Mouse (Mus musculus): Measurements from ENCODE around the gene Ctcf. TPM values are rescaled to one million over a fixed set of nuclear protein-coding genes. Genes with fewer than 3 reads are reported as not detected.

Gene Ctcf
- polyA plus RNA-seq, 1 experiment from 2014 or later, result 42.2 TPM

DNA sequence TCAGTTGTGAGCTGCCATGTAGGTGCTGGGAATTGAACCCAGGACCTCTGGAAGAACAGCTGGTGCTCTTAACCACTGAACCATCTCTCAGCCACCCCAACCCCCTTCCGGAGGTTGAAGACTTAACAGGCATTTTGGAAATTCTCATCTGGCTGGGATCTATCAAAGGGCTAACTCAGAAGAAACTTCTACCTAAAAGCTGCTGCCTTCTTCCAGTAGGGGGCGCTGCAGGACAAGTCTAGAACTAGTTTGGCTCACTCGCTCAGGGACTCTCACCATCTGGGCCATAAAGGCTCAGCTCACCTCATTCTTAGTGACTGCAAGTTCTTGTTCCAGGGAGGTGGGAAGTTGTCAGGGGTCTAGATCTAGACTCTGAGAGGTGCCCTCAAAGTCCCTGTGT lies 77.8 kb downstream of the Ctcf start:
- Histone ChIP-seq H3K27me3 (replicated peaks; ENCODE audit: control insufficient read depth, insufficient read depth, low read length) (no peaks in the 10 kb centered on the region), H3K9ac (ENCODE audit: low read depth, low read length) (no peak overlapping the region), H3K4me1 (replicated peaks; ENCODE audit: control insufficient read depth, insufficient read depth, low read length) (no peaks in the 10 kb centered on the region), H3K27ac (ENCODE audit: low read depth, low read length) (no peak overlapping the region), H3K9me3 (ENCODE audit: control insufficient read depth) (no peaks in the 10 kb centered on the region), H3K36me3 (ENCODE audit: control insufficient read depth, insufficient read depth) (no peaks in the 10 kb centered on the region; the same call in 1 of the 2 replicates), H3K4me3 (ENCODE audit: low read depth, low read length) (no peak overlapping the region), H3K4me2 (replicated peaks; ENCODE audit: low read depth) (no peak overlapping the region)
- peak; percentile 92 for TF ChIP-seq CTCF (IDR thresholded peaks at IDR 0.05; ENCODE audit: low read depth)
- peak; percentile 65; the same call in 1 of the 2 replicates for ATAC-seq
- WGBS, result 4% methylated on average over 3 of the region's 3 CpGs

DNA sequence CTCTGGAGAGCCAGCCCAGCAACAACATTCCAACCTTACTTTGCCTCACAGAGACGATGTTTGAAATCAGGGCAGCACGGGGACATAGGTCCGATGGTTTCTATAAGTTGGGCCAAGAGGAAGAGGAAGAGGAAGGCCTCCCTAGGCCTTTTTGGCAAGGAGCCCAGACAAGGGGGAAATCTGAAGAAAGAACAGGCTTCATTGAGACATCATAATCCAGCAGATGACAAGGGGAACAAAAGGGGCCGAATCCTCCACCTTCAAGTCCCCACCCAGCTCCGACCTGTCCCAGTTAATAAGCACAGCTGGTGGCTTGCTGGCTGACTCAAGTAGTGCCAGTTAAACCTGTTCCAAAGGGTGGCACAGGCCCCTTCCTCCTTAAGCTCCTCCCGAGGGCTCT lies 78.7 kb downstream of the Ctcf start:
- no peak overlapping the region for H3K27ac ChIP-seq (ENCODE audit: low read depth, low read length)
- 72% methylated on average over 6 of the region's 6 CpGs for WGBS
- TF ChIP-seq CTCF (IDR thresholded peaks at IDR 0.05; ENCODE audit: low read depth), result no peak
- ATAC-seq, result no peak
- H3K9ac ChIP-seq (ENCODE audit: low read depth, low read length), result no peak overlapping the region
- H3K9me3 ChIP-seq (ENCODE audit: control insufficient read depth), result no peaks in the 10 kb centered on the region
- 0 out of 2 replicates have a peak, but pooled peaks cover 2% of the 10 kb centered on the region for H3K27me3 ChIP-seq (replicated peaks; ENCODE audit: control insufficient read depth, insufficient read depth, low read length)
- H3K4me1 ChIP-seq (replicated peaks; ENCODE audit: control insufficient read depth, insufficient read depth, low read length), result no peaks in the 10 kb centered on the region
- H3K4me2 ChIP-seq (replicated peaks; ENCODE audit: low read depth), result no peak overlapping the region
- H3K36me3 ChIP-seq (ENCODE audit: control insufficient read depth, insufficient read depth), result no peaks in the 10 kb centered on the region; the same call in 1 of the 2 replicates
- H3K4me3 ChIP-seq (ENCODE audit: low read depth, low read length), result no peak overlapping the region

DNA sequence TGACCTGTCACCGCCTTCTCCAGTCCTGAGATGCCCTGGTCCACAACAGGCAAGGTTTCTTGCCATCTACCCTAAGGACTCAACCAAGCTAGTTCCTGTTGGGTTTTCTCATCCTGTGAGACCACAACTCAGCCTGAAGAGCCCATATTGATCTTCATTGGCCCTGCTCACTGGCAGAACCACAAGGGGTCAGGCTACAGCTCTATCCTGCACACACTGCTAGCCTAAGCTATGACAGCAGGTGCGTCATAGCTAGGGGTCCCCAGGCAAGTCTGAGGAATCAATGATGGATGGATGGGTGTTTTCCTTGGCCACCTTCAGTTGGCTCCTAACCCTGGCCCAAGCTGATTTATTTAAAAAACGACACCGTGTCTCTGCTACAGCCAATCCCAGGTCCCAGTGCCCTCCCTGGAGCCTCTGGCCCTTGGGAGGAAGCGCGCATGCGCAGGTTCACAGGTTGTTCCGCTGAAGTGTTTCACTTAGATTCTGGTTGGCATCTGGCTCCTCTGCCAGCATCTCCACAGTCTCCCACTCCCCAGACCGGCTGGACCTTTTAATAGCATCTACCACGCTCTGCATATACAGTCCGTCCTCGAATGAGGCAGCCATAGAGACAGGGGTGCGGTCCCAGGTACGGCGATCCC lies 80.1 kb downstream of the Ctcf start:
- ATAC-seq, result no peak
- Histone ChIP-seq H3K4me3 (ENCODE audit: low read depth, low read length) (no peak overlapping the region), H3K27me3 (replicated peaks; ENCODE audit: control insufficient read depth, insufficient read depth, low read length) (0 out of 2 replicates have a peak, but pooled peaks cover 3% of the 10 kb centered on the region), H3K4me1 (replicated peaks; ENCODE audit: control insufficient read depth, insufficient read depth, low read length) (no peaks in the 10 kb centered on the region), H3K9ac (ENCODE audit: low read depth, low read length) (no peak overlapping the region), H3K36me3 (ENCODE audit: control insufficient read depth, insufficient read depth) (no peaks in the 10 kb centered on the region; the same call in 1 of the 2 replicates), H3K4me2 (replicated peaks; ENCODE audit: low read depth) (no peak overlapping the region), H3K27ac (ENCODE audit: low read depth, low read length) (no peak overlapping the region), H3K9me3 (ENCODE audit: control insufficient read depth) (no peaks in the 10 kb centered on the region)
- WGBS, result 93% methylated on average over 15 of the region's 15 CpGs
- peak; percentile 37 for TF ChIP-seq CTCF (IDR thresholded peaks at IDR 0.05; ENCODE audit: low read depth)

DNA sequence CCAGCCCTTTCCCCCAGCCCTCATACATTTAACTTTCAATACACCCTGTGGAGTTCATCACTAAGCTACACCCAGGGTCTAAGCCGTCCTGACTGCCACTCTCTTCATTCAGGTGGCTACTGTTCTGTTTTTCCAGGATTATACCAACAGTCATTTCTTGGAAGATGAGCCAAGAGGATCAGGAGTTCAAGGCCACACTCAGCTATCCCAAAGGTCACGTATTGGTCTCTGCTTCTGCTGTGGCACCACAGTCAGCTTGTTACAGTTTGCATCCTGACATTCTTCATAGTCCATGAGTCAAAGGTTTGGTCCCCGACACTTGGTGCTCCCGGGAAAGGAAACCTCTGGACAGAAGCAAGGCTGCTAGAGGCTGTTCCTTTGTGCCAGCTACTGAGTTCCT lies 83.3 kb downstream of the Ctcf start:
- no peaks in the 10 kb centered on the region for H3K9me3 ChIP-seq (ENCODE audit: control insufficient read depth)
- H3K36me3 ChIP-seq (ENCODE audit: control insufficient read depth, insufficient read depth), result no peaks in the 10 kb centered on the region; the same call in 1 of the 2 replicates
- no peak overlapping the region for H3K4me2 ChIP-seq (replicated peaks; ENCODE audit: low read depth)
- H3K27ac ChIP-seq (ENCODE audit: low read depth, low read length), result no peak overlapping the region
- 83% methylated on average over 4 of the region's 4 CpGs for WGBS
- H3K4me3 ChIP-seq (ENCODE audit: low read depth, low read length), result no peak overlapping the region
- no peak for TF ChIP-seq CTCF (IDR thresholded peaks at IDR 0.05; ENCODE audit: low read depth)
- no peaks in the 10 kb centered on the region for H3K4me1 ChIP-seq (replicated peaks; ENCODE audit: control insufficient read depth, insufficient read depth, low read length)
- ATAC-seq, result no peak
- H3K27me3 ChIP-seq (replicated peaks; ENCODE audit: control insufficient read depth, insufficient read depth, low read length), result 0 out of 2 replicates have a peak, but pooled peaks cover 3% of the 10 kb centered on the region
- H3K9ac ChIP-seq (ENCODE audit: low read depth, low read length), result no peak overlapping the region

DNA sequence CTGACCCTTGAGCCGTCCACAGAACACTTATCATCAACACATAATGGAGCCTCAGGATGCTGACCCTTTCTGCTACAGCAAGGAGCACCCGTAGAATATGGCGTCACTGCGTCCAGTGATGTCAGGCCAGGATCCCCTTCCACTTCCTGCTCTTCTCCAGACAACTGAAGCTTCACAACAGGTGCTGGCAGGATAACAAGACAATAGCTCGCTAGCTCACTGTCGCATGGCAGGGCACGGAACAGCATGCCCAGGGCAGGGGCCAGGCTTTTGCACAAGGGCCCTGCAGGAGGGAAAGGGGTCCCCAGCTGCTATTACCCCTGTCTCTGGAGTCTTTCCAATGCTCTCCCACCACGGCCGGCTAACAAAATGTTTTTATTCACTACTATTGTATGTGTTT lies 86.5 kb downstream of the Ctcf start:
- H3K27me3 ChIP-seq (replicated peaks; ENCODE audit: control insufficient read depth, insufficient read depth, low read length), result 0 out of 2 replicates have a peak, but pooled peaks cover 3% of the 10 kb centered on the region
- no peaks in the 10 kb centered on the region for H3K4me1 ChIP-seq (replicated peaks; ENCODE audit: control insufficient read depth, insufficient read depth, low read length)
- 91% methylated on average over 9 of the region's 9 CpGs for WGBS
- H3K4me2 ChIP-seq (replicated peaks; ENCODE audit: low read depth), result no peak overlapping the region
- H3K9ac ChIP-seq (ENCODE audit: low read depth, low read length), result no peak overlapping the region
- no peaks in the 10 kb centered on the region for H3K36me3 ChIP-seq (ENCODE audit: control insufficient read depth, insufficient read depth)
- H3K9me3 ChIP-seq (ENCODE audit: control insufficient read depth), result no peaks in the 10 kb centered on the region
- ATAC-seq, result no peak
- no peak overlapping the region for H3K27ac ChIP-seq (ENCODE audit: low read depth, low read length)
- no peak overlapping the region for H3K4me3 ChIP-seq (ENCODE audit: low read depth, low read length)
- no peak for TF ChIP-seq CTCF (IDR thresholded peaks at IDR 0.05; ENCODE audit: low read depth)

DNA sequence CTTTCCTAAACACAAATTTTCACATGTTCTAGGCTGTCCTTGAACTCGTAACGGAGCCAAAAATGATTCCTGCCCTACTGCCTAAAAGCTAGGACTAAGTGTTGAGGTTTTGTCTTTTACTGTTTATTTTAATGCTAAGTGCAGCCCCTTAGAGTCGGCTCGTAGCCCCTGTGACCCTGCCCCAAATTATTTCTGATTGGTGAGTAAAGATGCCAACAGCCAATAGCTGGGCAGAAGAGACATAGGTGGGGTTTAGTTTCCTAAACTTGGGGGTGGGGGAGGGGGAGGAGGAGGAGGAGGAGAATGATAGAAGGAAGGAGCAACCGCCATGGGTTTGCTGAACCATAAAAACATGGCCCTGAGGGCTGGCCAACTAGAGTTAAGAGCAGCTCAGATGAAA lies 89.4 kb downstream of the Ctcf start:
- no peaks in the 10 kb centered on the region for H3K27me3 ChIP-seq (replicated peaks; ENCODE audit: control insufficient read depth, insufficient read depth, low read length)
- H3K4me3 ChIP-seq (ENCODE audit: low read depth, low read length), result no peak overlapping the region
- WGBS, result 70% methylated on average over 5 of the region's 5 CpGs
- no peaks in the 10 kb centered on the region for H3K4me1 ChIP-seq (replicated peaks; ENCODE audit: control insufficient read depth, insufficient read depth, low read length)
- H3K36me3 ChIP-seq (ENCODE audit: control insufficient read depth, insufficient read depth), result no peaks in the 10 kb centered on the region
- H3K4me2 ChIP-seq (replicated peaks; ENCODE audit: low read depth), result no peak overlapping the region
- no peak overlapping the region for H3K9ac ChIP-seq (ENCODE audit: low read depth, low read length)
- TF ChIP-seq CTCF (IDR thresholded peaks at IDR 0.05; ENCODE audit: low read depth), result no peak
- H3K27ac ChIP-seq (ENCODE audit: low read depth, low read length), result no peak overlapping the region
- no peak for ATAC-seq
- no peaks in the 10 kb centered on the region for H3K9me3 ChIP-seq (ENCODE audit: control insufficient read depth)
